Mouse (Mus musculus): Measurements from ENCODE around the gene Cyp4f16. TPM values are rescaled to one million over a fixed set of nuclear protein-coding genes. Genes with fewer than 3 reads are reported as not detected.
"Not testable (repeated sequence)": the region's sequence is repeated elsewhere in the genome, so short reads cannot be mapped to it uniquely, and the experiment has no call there.

Cyp4f16 gene
- polyA plus RNA-seq, 1 experiment from 2014 or later = 18.0 TPM

- 73% methylated on average over 6 of the region's 6 CpGs for WGBS
- Histone ChIP-seq H3K4me2 (ENCODE audit: low read depth, low read length) (no peak overlapping the region), H3K27me3 (replicated peaks; ENCODE audit: control insufficient read depth, insufficient read depth, low read length) (no peaks in the 10 kb centered on the region), H3K4me3 (ENCODE audit: low read depth, low read length) (no peak overlapping the region), H3K4me1 (ENCODE audit: control insufficient read depth, insufficient read depth, low read length) (peaks cover 5% of the 10 kb centered on the region), H3K36me3 (ENCODE audit: control insufficient read depth, insufficient read depth, low read length) (no peaks in the 10 kb centered on the region), H3K27ac (replicated peaks; ENCODE audit: low read depth, low read length) (no peak overlapping the region), H3K9me3 (ENCODE audit: control insufficient read depth, low read length) (no peaks in the 10 kb centered on the region), H3K9ac (ENCODE audit: low read depth, low read length) (no peak overlapping the region)
- DNase-seq (ENCODE audit: low spot score) (no peak), ATAC-seq (ENCODE audit: low read depth) (no peak)
Measured at GRCm38 (mm10) chr17:32534068-32534467, 2.3 kb upstream of the Cyp4f16 start.

- H3K9ac ChIP-seq (ENCODE audit: low read depth, low read length) = peak overlapping the region; percentile 65
- 65% methylated on average over 5 of the region's 5 CpGs for WGBS
- peaks cover 5% of the 10 kb centered on the region for H3K4me1 ChIP-seq (ENCODE audit: control insufficient read depth, insufficient read depth, low read length)
- DNase-seq (ENCODE audit: low spot score) = no peak
- H3K27me3 ChIP-seq (replicated peaks; ENCODE audit: control insufficient read depth, insufficient read depth, low read length) = no peaks in the 10 kb centered on the region
- no peaks in the 10 kb centered on the region for H3K36me3 ChIP-seq (ENCODE audit: control insufficient read depth, insufficient read depth, low read length)
- H3K27ac ChIP-seq (replicated peaks; ENCODE audit: low read depth, low read length) = peak overlapping the region; percentile 29; the same call in 1 of the 2 replicates
- peak overlapping the region; percentile 70 for H3K4me2 ChIP-seq (ENCODE audit: low read depth, low read length)
- no peak for ATAC-seq (ENCODE audit: low read depth)
- H3K4me3 ChIP-seq (ENCODE audit: low read depth, low read length) = peak overlapping the region; percentile 44
- H3K9me3 ChIP-seq (ENCODE audit: control insufficient read depth, low read length) = no peaks in the 10 kb centered on the region
Measured at GRCm38 (mm10) chr17:32536867-32537250, 501 bp downstream of the Cyp4f16 start.

DNA sequence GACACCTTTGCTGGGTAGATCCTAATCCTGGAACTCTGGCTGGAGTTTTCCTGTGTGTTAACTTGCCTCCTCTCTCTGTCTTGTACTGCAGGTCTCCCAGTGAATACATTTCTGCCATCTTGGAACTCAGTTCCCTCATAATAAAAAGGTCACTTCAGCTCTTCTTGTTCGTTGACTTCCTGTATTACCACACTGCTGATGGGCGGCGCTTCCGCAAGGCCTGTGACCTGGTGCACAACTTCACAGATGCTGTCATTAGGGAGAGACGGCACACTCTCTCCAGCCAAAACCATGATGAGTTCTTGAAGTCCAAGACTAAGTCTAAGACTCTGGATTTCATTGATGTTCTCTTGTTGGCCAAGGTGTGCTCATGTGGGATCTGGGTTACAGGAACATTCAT lies 8.4 kb downstream of the Cyp4f16 start:
- H3K9me3 ChIP-seq (ENCODE audit: control insufficient read depth, low read length); H3K27ac ChIP-seq (replicated peaks; ENCODE audit: low read depth, low read length); ATAC-seq (ENCODE audit: low read depth); H3K27me3 ChIP-seq (replicated peaks; ENCODE audit: control insufficient read depth, insufficient read depth, low read length); H3K4me1 ChIP-seq (ENCODE audit: control insufficient read depth, insufficient read depth, low read length); H3K9ac ChIP-seq (ENCODE audit: low read depth, low read length); H3K4me3 ChIP-seq (ENCODE audit: low read depth, low read length); DNase-seq (ENCODE audit: low spot score); H3K4me2 ChIP-seq (ENCODE audit: low read depth, low read length): not testable (repeated sequence)
- H3K36me3 ChIP-seq (ENCODE audit: control insufficient read depth, insufficient read depth, low read length) = 0 out of 2 replicates have a peak, but pooled peaks cover 16% of the 10 kb centered on the region
- 91% methylated on average over 5 of the region's 5 CpGs for WGBS

- WGBS = 87% methylated on average over 3 of the region's 3 CpGs
- Histone ChIP-seq H3K9ac (ENCODE audit: low read depth, low read length) (peak overlapping the region; percentile 35; the same call in 1 of the 2 replicates), H3K4me2 (ENCODE audit: low read depth, low read length) (peak overlapping the region; percentile 44; the same call in 1 of the 2 replicates)
- H3K9me3 ChIP-seq (ENCODE audit: control insufficient read depth, low read length); ATAC-seq (ENCODE audit: low read depth); DNase-seq (ENCODE audit: low spot score); H3K27ac ChIP-seq (replicated peaks; ENCODE audit: low read depth, low read length); H3K36me3 ChIP-seq (ENCODE audit: control insufficient read depth, insufficient read depth, low read length); H3K27me3 ChIP-seq (replicated peaks; ENCODE audit: control insufficient read depth, insufficient read depth, low read length); H3K4me3 ChIP-seq (ENCODE audit: low read depth, low read length); H3K4me1 ChIP-seq (ENCODE audit: control insufficient read depth, insufficient read depth, low read length): not testable (repeated sequence)
Measured at GRCm38 (mm10) chr17:32550377-32550776, 14.0 kb downstream of the Cyp4f16 start.

DNA sequence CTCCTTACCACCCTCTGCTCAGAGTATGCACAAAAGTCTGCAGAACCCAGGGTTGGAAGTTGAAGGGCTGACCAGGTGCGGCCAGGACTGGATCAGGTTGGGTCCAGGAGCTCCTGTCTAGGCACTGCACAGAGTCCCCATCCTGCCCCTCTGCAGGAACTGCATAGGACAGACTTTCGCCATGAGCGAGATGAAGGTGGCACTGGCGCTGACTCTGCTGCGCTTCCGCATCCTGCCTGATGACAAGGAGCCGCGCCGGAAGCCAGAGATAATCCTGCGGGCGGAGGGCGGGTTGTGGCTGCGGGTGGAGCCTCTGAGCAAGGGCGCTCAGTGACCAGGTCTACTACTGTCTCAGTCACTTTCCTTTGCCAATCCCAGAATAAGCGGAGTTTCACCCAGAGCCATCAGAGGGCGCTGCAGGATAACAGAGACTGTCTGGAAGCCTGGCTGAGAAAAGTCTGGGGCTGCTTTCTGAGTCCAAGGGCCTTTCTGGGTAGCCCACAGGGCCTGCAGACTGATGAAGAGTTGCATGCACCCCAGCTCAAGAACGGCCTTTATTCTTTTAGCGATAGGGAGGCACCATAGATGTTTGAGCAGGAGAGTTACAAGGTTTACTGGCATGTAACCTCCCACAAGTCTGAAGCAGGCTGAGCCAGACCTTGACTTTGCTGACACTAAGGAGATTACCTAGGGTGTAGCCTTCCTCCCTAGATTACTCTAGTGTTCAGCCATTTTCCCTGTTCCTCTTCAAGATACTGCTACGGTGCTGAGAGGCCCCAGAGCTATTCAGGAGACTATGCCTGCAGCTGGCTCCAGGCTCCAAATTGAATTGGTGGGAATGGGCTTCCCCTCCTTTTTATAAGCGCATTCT lies 14.8 kb downstream of the Cyp4f16 start:
- peak; percentile 87 for ATAC-seq (ENCODE audit: low read depth)
- 20% methylated on average over 16 of the region's 20 CpGs for WGBS

GRCm38 (mm10) chr17:32553016-32553415 lies 16.7 kb downstream of the Cyp4f16 start:
- ATAC-seq (ENCODE audit: low read depth); H3K27me3 ChIP-seq (replicated peaks; ENCODE audit: control insufficient read depth, insufficient read depth, low read length); H3K27ac ChIP-seq (replicated peaks; ENCODE audit: low read depth, low read length); H3K4me3 ChIP-seq (ENCODE audit: low read depth, low read length); H3K36me3 ChIP-seq (ENCODE audit: control insufficient read depth, insufficient read depth, low read length); H3K4me1 ChIP-seq (ENCODE audit: control insufficient read depth, insufficient read depth, low read length); H3K4me2 ChIP-seq (ENCODE audit: low read depth, low read length); H3K9ac ChIP-seq (ENCODE audit: low read depth, low read length); H3K9me3 ChIP-seq (ENCODE audit: control insufficient read depth, low read length); DNase-seq (ENCODE audit: low spot score): not testable (repeated sequence)
- 59% methylated on average over 1 of the region's 1 CpGs for WGBS

More for the DNA sequence above, 14.8 kb downstream of the Cyp4f16 start:
- Histone ChIP-seq H3K36me3 (ENCODE audit: control insufficient read depth, insufficient read depth, low read length) (no peaks in the 10 kb centered on the region), H3K27me3 (replicated peaks; ENCODE audit: control insufficient read depth, insufficient read depth, low read length) (no peaks in the 10 kb centered on the region), H3K9ac (ENCODE audit: low read depth, low read length) (peak overlapping the region; percentile 35), H3K4me1 (ENCODE audit: control insufficient read depth, insufficient read depth, low read length) (no peaks in the 10 kb centered on the region; the same call in 1 of the 2 replicates), H3K9me3 (ENCODE audit: control insufficient read depth, low read length) (no peaks in the 10 kb centered on the region), H3K27ac (replicated peaks; ENCODE audit: low read depth, low read length) (no peak overlapping the region), H3K4me2 (ENCODE audit: low read depth, low read length) (peak overlapping the region; percentile 44), H3K4me3 (ENCODE audit: low read depth, low read length) (peak overlapping the region; percentile 13; the same call in 1 of the 2 replicates)
- peak; percentile 72 for DNase-seq (ENCODE audit: low spot score)

DNA sequence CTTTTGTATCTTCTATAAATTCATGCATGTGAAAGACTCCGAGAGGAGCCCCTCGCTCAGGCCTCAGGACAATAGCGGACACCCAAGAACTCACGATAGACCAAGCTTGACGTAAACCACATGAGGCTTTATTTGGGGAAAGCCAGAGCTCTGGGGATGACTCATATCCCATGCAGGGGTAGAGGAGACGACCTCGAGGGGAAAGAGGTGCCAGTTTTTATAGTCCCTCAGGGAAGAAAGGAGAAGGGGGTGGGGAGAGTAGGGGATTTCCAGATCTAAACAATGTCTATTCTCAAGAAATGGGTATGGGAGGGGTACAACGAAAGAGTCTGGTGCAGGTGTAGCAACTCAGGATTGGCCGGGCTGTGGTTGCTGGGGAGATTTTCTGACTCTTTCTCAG lies 18.0 kb downstream of the Cyp4f16 start:
- H3K4me1 ChIP-seq (ENCODE audit: control insufficient read depth, insufficient read depth, low read length); H3K9me3 ChIP-seq (ENCODE audit: control insufficient read depth, low read length); H3K27ac ChIP-seq (replicated peaks; ENCODE audit: low read depth, low read length); H3K27me3 ChIP-seq (replicated peaks; ENCODE audit: control insufficient read depth, insufficient read depth, low read length); H3K4me2 ChIP-seq (ENCODE audit: low read depth, low read length); DNase-seq (ENCODE audit: low spot score); H3K9ac ChIP-seq (ENCODE audit: low read depth, low read length); ATAC-seq (ENCODE audit: low read depth); H3K4me3 ChIP-seq (ENCODE audit: low read depth, low read length); H3K36me3 ChIP-seq (ENCODE audit: control insufficient read depth, insufficient read depth, low read length): not testable (repeated sequence)
- 80% methylated on average over 9 of the region's 9 CpGs for WGBS

- H3K9me3 ChIP-seq (ENCODE audit: control insufficient read depth, low read length); ATAC-seq (ENCODE audit: low read depth); H3K27me3 ChIP-seq (replicated peaks; ENCODE audit: control insufficient read depth, insufficient read depth, low read length); H3K27ac ChIP-seq (replicated peaks; ENCODE audit: low read depth, low read length); H3K4me2 ChIP-seq (ENCODE audit: low read depth, low read length); H3K9ac ChIP-seq (ENCODE audit: low read depth, low read length); H3K4me3 ChIP-seq (ENCODE audit: low read depth, low read length); H3K36me3 ChIP-seq (ENCODE audit: control insufficient read depth, insufficient read depth, low read length); DNase-seq (ENCODE audit: low spot score); H3K4me1 ChIP-seq (ENCODE audit: control insufficient read depth, insufficient read depth, low read length): not testable (repeated sequence)
- 72% methylated on average over 2 of the region's 2 CpGs for WGBS
Measured at GRCm38 (mm10) chr17:32563301-32563700, 26.9 kb downstream of the Cyp4f16 start.

- H3K36me3 ChIP-seq (ENCODE audit: control insufficient read depth, insufficient read depth, low read length); H3K4me1 ChIP-seq (ENCODE audit: control insufficient read depth, insufficient read depth, low read length); H3K9ac ChIP-seq (ENCODE audit: low read depth, low read length); H3K4me3 ChIP-seq (ENCODE audit: low read depth, low read length); ATAC-seq (ENCODE audit: low read depth); H3K4me2 ChIP-seq (ENCODE audit: low read depth, low read length); H3K27me3 ChIP-seq (replicated peaks; ENCODE audit: control insufficient read depth, insufficient read depth, low read length); DNase-seq (ENCODE audit: low spot score); H3K9me3 ChIP-seq (ENCODE audit: control insufficient read depth, low read length); H3K27ac ChIP-seq (replicated peaks; ENCODE audit: low read depth, low read length): not testable (repeated sequence)
- WGBS = 74% methylated on average over 2 of the region's 2 CpGs
Measured at GRCm38 (mm10) chr17:32573286-32573685, 36.9 kb downstream of the Cyp4f16 start.
